Mouse (Mus musculus) kidney, embryonic 15.5 days (tissue): ENCODE results near the gene Olfr558. TPM values are rescaled to one million over a fixed set of nuclear protein-coding genes. Genes with fewer than 3 reads are reported as not detected.

Experiments used
- ATAC-seq: fragments of 200-750 bp; cut with Nextera tagmentation; replicated peaks from 2 replicates; pipeline ENCODE4 v1.8.0; 2017; ENCODE audit warnings: moderate TSS enrichment; ENCODE audit not compliant: low FRiP score
- H3K27ac ChIP-seq: fragments of 300-500 bp; sonication (generic); 2 replicates; pipeline ENCODE4 v1.5.1; 2015; ENCODE audit warnings: mild to moderate bottlenecking, inconsistent platforms
- H3K27me3 ChIP-seq: fragments of 300-500 bp; sonication (generic); 2 replicates; pipeline ENCODE4 v1.6.1; 2015; ENCODE audit warnings: inconsistent platforms
- H3K36me3 ChIP-seq: fragments of 300-500 bp; sonication (generic); 2 replicates; pipeline ENCODE4 v1.6.1; 2015; ENCODE audit warnings: inconsistent platforms
- H3K4me1 ChIP-seq: fragments of 300-500 bp; sonication (generic); 2 replicates; pipeline ENCODE4 v1.6.1; 2015; ENCODE audit warnings: inconsistent platforms
- H3K4me2 ChIP-seq: fragments of 300-500 bp; sonication (generic); 2 replicates; pipeline ENCODE4 v1.6.1; 2015; ENCODE audit warnings: moderate library complexity, mild to moderate bottlenecking, inconsistent platforms
- H3K4me3 ChIP-seq: fragments of 300-500 bp; sonication (generic); replicated peaks from 2 replicates; pipeline ENCODE4 v1.5.1; 2015; ENCODE audit warnings: mild to moderate bottlenecking, inconsistent platforms
- H3K9ac ChIP-seq: fragments of 300-500 bp; sonication (generic); 2 replicates; pipeline ENCODE4 v1.6.1; 2015; ENCODE audit warnings: mild to moderate bottlenecking, inconsistent platforms
- H3K9me3 ChIP-seq: fragments of 300-500 bp; sonication (generic); replicated peaks from 2 replicates; pipeline ENCODE4 v1.6.1; 2016; ENCODE audit warnings: inconsistent platforms
- WGBS: fragments of 180-500 bp; shearing (Covaris S2); methylation state at CpG from one replicate; pipeline ENCODE4 v1.1.7; 2015; ENCODE audit warnings: mixed read lengths; 5-methylcytosine and 5-hydroxymethylcytosine counted together
- polyA plus RNA-seq: library from polyadenylated mRNA; unstranded; fragments of >200 nt; fragmentation: Nextera tagmentation; extraction: Ambion mirVana; gene quantifications from 2 replicates; pipeline ENCODE4 v1.2.1, GENCODE M21; 2015

Gene Olfr558
- polyA plus RNA-seq = 0.78 and 0.81 TPM in 2 replicates

DNA sequence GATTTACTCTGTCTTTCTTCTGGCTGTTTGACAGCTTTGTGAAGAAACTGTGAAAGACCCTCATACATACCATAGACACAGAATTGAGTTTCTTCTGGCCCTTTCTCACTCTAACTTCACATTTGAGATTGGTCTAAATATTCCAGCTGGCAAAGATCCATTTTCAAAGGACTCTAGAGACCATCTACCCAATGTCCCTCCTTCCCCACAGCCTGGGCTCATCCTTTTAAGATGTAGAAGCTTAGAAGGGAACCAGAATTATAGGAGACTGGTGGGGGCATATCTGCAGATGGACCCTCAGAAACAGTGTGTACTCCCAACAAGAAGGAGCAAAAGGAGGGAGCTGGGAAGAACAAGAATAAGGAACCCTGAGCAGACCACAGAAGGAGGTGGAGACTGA is at the start of gene Olfr558:
TSS of gene Olfr558 (plus strand) at position 301 of the 400 bp plus-strand sequence.
- Histone ChIP-seq H3K27me3 (no peaks in the 10 kb centered on the region), H3K4me2 (no peak within 1 kb of the TSS), H3K36me3 (no peaks in the 10 kb centered on the region), H3K27ac (no peak within 1 kb of the TSS), H3K4me1 (no peaks in the 10 kb centered on the region), H3K4me3 (no peak within 1 kb of the TSS), H3K9ac (no peak within 1 kb of the TSS), H3K9me3 (no peaks in the 10 kb centered on the region)
- ATAC-seq = no peak

DNA sequence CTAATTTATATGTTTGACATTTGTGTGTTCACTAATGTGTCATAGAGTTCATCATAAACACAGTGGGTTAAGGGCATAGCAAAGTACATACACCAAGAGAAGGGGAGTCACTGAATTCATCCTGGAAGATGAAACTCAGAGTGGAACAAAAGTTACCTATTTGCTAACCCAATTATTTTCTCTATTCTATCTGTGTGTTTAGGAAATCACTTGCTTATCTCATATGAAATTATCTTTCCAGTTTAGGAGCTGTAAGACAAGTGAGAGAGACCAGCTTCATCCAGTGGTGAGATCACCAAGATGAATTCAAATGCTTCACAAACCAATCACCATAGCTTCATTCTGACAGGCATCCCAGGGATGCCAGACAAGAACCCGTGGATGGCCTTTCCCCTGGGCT is 43.5 kb upstream of the Olfr558 start, which contains the start of gene Olfr555:
TSS of gene Olfr555 (plus strand) at position 301 of the 400 bp plus-strand sequence.
- no peak within 1 kb of the TSS for H3K4me2 ChIP-seq
- no peak within 1 kb of the TSS for H3K27ac ChIP-seq
- H3K9me3 ChIP-seq = no peaks in the 10 kb centered on the region
- no peaks in the 10 kb centered on the region for H3K27me3 ChIP-seq
- H3K4me3 ChIP-seq = no peak within 1 kb of the TSS
- no peak within 1 kb of the TSS for H3K9ac ChIP-seq
- no peak for ATAC-seq
- no peaks in the 10 kb centered on the region for H3K36me3 ChIP-seq
- WGBS = 81% methylated on average over 1 of the region's 1 CpGs
- H3K4me1 ChIP-seq = no peaks in the 10 kb centered on the region

DNA sequence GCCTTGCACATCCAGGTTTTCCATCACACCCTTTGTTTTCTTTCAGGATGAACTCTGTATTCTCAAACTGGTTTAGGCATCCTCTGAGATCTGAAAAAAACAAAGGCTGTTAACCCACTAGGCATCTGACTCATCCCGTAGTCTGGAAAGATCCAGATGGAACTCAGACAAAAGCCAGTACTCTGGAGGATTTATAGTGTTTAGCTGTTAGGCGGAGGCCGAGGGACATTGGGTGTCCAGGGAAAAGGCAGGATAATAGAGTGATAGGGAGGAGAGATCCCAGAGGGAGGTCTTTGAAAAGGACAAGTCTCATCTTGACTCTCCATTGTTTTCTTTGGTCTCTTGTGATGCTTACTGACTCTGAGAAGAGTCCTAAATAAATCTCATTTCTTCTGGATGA is 37.4 kb upstream of the Olfr558 start, which contains the start of gene Olfr556:
TSS of gene Olfr556 (plus strand) at position 301 of the 400 bp plus-strand sequence.
- H3K36me3 ChIP-seq = no peaks in the 10 kb centered on the region
- H3K9ac ChIP-seq = no peak within 1 kb of the TSS
- no peak within 1 kb of the TSS for H3K27ac ChIP-seq
- 38% methylated on average over 3 of the region's 3 CpGs for WGBS
- no peaks in the 10 kb centered on the region for H3K9me3 ChIP-seq
- no peaks in the 10 kb centered on the region for H3K27me3 ChIP-seq
- no peak within 1 kb of the TSS for H3K4me2 ChIP-seq
- H3K4me3 ChIP-seq = no peak within 1 kb of the TSS
- ATAC-seq = no peak
- H3K4me1 ChIP-seq = no peaks in the 10 kb centered on the region

DNA sequence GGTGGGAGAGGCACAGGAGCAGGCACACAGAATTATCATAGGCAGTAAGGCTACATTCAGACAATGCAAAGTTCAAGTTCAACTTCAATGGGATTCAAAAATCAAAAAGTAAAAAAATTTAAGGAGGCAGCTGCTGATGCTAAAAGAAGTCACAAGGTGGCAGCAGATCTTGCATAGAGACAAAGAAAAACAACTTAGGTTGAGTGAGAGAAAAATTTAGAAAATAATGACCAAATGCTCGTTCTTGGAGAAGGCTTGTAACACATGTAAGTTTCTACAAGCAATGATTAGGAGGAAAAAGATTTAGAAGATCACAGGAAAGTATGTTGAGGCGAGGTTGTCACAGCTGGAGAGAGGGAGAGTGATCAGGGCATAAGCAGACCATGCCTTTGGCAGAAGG is 36.6 kb upstream of the Olfr558 start:
- no peaks in the 10 kb centered on the region for H3K27me3 ChIP-seq
- H3K9ac ChIP-seq = no peak overlapping the region
- no peaks in the 10 kb centered on the region for H3K9me3 ChIP-seq
- no peak for ATAC-seq
- 46% methylated on average over 2 of the region's 2 CpGs for WGBS
- H3K4me3 ChIP-seq = no peak overlapping the region
- no peak overlapping the region for H3K4me2 ChIP-seq
- H3K36me3 ChIP-seq = no peaks in the 10 kb centered on the region
- H3K27ac ChIP-seq = no peak overlapping the region
- no peaks in the 10 kb centered on the region for H3K4me1 ChIP-seq

DNA sequence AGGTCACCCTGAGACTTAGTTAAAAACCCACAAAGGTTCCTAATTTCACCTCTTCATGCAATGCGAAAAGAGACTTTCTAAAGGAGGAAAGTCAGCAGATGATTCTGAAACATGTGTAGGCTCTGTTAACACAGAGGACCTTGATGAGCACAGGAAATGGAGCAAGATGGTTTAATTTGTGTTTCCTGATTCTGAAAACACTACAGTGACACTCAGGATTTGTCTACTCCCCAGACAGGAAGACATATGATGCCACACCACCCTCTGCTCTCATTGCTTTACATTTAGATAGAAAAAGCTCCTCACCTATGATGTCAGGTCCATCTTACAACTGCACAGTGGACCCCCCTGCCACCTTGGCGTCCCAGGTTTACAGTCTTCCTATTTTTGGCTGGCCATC is 25.8 kb upstream of the Olfr558 start:
- H3K27me3 ChIP-seq = no peaks in the 10 kb centered on the region
- no peak overlapping the region for H3K9ac ChIP-seq
- H3K4me2 ChIP-seq = no peak overlapping the region
- no peak overlapping the region for H3K27ac ChIP-seq
- peaks cover 15% of the 10 kb centered on the region; the same call in 1 of the 2 replicates for H3K36me3 ChIP-seq
- no peak for ATAC-seq
- H3K4me3 ChIP-seq = no peak overlapping the region
- WGBS = 72% methylated on average over 2 of the region's 2 CpGs
- H3K4me1 ChIP-seq = no peaks in the 10 kb centered on the region
- no peaks in the 10 kb centered on the region for H3K9me3 ChIP-seq

DNA sequence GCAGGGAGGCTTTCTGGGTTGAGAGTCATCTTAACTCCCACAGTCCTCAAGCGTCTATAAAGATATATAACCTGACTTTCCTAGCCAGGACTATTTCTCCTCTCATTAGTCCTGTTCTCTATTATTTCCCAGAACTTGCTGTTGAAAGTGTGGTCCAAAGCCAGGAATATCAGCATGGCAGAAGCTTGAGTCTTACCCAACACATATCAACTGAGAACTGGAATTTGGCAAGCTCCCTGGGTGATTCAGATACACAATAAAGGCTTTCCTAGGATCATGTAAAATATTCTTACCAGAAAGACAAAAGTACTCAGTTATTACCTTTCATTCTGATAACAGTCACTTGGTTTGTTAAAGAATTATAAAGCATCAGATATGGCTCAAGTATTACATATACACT is 20.1 kb upstream of the Olfr558 start:
- Histone ChIP-seq H3K27me3 (no peaks in the 10 kb centered on the region), H3K4me2 (no peak overlapping the region), H3K9me3 (no peaks in the 10 kb centered on the region), H3K36me3 (peaks cover 27% of the 10 kb centered on the region; the same call in 1 of the 2 replicates), H3K4me1 (no peaks in the 10 kb centered on the region), H3K9ac (no peak overlapping the region), H3K27ac (no peak overlapping the region), H3K4me3 (no peak overlapping the region)
- WGBS = 76% methylated on average over 1 of the region's 1 CpGs
- ATAC-seq = no peak

DNA sequence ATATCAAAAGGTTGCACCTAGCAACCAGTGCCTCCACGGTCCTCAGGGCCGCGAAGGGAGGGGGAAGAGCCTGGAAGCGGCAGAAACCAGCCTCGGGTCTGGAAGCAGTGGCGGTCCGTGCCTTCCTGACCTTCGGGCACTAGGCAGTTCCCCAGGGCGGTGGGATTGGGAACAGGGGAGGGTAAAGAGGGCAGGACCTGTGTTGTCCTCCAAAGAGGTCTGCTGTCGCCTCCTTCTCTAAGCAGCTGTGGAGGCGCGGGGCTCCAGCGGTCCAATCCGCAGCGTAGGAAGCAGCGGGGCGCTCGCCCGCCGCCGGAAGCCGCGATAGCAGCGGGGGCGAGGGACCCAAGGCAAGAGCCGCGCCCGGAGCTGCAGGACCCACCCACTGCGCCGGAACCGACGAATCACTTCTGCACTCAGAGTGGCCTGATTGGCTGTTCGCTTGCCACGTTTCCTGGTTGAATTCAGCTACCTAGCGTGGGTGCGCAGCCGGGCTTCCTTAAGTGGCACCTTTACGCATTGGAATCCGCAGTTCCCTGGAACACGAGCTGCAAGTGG is 15.0 kb upstream of the Olfr558 start, which contains the start of gene Trim68:
TSS of gene Trim68 (minus strand) at position 384 of the 558 bp plus-strand sequence.
- Histone ChIP-seq H3K9ac (peak within 1 kb of the TSS; percentile 72), H3K4me2 (peak within 1 kb of the TSS; percentile 81), H3K27ac (peak within 1 kb of the TSS; percentile 83), H3K36me3 (peaks cover 6% of the 10 kb centered on the region; the same call in 1 of the 2 replicates), H3K27me3 (no peaks in the 10 kb centered on the region), H3K4me3 (peak within 1 kb of the TSS; percentile 73), H3K9me3 (no peaks in the 10 kb centered on the region), H3K4me1 (no peaks in the 10 kb centered on the region)
- WGBS = under 1% methylated on average over 40 of the region's 40 CpGs
- peak; percentile 100 for ATAC-seq

DNA sequence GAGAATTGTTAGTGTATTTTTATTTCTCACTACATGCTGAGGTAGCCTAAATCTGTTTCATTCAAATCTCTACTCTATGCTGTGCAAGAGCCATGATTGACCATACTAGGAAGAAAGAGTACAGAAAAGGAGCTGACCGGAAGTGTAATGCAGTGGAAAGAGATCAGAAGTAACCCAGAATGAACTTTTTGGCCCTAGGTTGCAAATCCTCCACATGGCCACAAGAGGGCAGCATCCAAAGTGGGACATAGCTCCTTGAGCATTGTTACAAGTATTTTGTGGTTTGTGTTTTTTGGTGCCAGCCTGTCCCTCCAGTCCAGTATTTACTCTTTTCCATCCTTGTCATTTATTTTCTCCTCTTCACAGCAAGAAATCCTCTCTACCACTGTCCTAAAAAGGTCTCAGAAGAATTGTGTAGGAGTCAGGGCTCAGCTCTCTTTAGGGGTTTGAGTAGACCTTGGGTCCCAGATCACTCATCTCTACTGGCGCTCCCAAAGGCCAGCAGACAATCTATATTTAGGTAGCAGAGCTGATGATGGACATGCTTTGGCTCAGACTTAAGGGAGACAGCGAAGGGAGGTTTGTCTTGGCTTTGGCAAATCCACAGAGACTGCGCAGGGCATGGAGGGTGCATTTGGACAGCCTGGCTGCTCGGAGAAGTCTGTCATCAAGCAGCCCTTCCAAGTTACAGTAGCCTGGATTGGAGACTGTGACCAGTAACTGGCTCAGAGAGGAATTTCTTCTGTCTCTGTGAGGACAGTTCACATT is 6.5 kb upstream of the Olfr558 start, which contains the start of gene Olfr557:
TSS of gene Olfr557 (plus strand) at position 553 of the 768 bp plus-strand sequence.
- no peaks in the 10 kb centered on the region for H3K9me3 ChIP-seq
- WGBS = 75% methylated on average over 5 of the region's 5 CpGs
- H3K4me3 ChIP-seq = no peak within 1 kb of the TSS
- H3K4me1 ChIP-seq = no peaks in the 10 kb centered on the region
- no peaks in the 10 kb centered on the region; the same call in 1 of the 2 replicates for H3K27me3 ChIP-seq
- H3K4me2 ChIP-seq = no peak within 1 kb of the TSS
- no peaks in the 10 kb centered on the region for H3K36me3 ChIP-seq
- no peak for ATAC-seq
- H3K9ac ChIP-seq = no peak within 1 kb of the TSS
- no peak within 1 kb of the TSS for H3K27ac ChIP-seq

DNA sequence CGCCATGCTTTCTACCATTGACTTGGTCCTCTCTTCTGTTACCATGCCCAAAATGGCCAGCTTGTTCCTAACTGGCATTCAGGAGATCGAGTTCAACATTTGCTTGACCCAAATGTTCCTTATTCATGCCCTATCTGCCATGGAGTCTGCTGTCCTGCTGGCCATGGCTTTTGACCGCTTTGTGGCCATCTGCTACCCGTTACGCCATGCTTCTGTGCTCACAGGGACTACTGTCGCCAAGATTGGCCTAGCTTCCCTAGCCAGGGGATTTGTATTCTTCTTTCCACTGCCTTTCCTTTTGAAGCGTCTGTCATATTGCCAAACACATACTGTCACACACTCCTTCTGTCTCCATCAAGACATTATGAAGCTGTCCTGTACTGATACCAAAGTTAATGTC is 3.6 kb upstream of the Olfr558 start:
- Histone ChIP-seq H3K27me3 (no peaks in the 10 kb centered on the region; the same call in 1 of the 2 replicates), H3K4me2 (no peak overlapping the region), H3K36me3 (no peaks in the 10 kb centered on the region), H3K4me3 (no peak overlapping the region), H3K9me3 (no peaks in the 10 kb centered on the region), H3K4me1 (no peaks in the 10 kb centered on the region), H3K27ac (no peak overlapping the region), H3K9ac (no peak overlapping the region)
- no peak for ATAC-seq
- WGBS = 90% methylated on average over 7 of the region's 7 CpGs

DNA sequence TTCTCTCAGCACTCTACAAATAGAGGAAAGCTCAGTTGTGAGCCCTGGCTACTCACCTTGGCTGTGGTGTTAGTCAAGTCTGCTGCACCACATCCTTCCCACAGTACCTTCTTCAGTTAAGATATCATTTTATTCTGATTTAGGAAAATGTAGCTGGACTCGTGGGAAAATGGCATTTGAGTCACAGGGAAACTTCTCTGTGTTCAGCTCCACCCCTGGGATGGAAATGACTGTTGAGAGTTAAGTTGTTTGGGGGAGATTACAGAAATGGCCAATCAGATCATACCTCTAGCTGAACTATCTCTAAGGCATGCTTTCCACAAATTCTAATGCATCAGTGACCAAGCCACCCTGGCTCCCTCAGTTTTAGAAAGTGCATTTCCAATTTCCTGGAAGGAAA is 17.0 kb downstream of the Olfr558 start, which contains the start of gene Olfr33:
TSS of gene Olfr33 (minus strand) at position 101 of the 400 bp plus-strand sequence.
- Histone ChIP-seq H3K9me3 (no peaks in the 10 kb centered on the region), H3K4me1 (no peaks in the 10 kb centered on the region), H3K27ac (no peak within 1 kb of the TSS), H3K4me2 (no peak within 1 kb of the TSS), H3K9ac (no peak within 1 kb of the TSS), H3K27me3 (no peaks in the 10 kb centered on the region), H3K4me3 (no peak within 1 kb of the TSS), H3K36me3 (no peaks in the 10 kb centered on the region)
- ATAC-seq = no peak
- 48% methylated on average over 1 of the region's 1 CpGs for WGBS

DNA sequence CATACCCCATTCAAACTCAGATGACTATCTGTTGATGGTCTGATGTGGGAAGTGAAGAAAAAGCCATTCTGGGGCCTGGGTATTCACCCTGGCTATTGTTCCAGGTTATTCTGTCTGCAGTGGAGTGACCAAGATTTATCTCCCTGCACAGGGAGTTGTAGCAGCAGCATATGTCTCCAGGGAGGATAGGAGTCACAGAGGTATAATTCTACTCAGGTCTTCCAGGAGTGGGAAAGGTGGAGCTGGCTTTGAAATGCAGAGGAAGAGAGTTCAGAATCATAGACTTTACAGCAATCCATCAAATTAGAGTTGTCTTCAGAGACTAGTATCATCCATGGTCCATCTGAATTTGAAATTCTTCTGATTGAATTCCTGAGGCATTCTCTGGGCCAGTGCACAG is 25.4 kb downstream of the Olfr558 start, which contains the start of gene Olfr559:
TSS of gene Olfr559 (minus strand) at position 101 of the 400 bp plus-strand sequence.
- H3K4me2 ChIP-seq = no peak within 1 kb of the TSS
- no peaks in the 10 kb centered on the region for H3K9me3 ChIP-seq
- H3K36me3 ChIP-seq = no peaks in the 10 kb centered on the region
- no peak for ATAC-seq
- H3K4me1 ChIP-seq = no peaks in the 10 kb centered on the region
- H3K27me3 ChIP-seq = no peaks in the 10 kb centered on the region
- H3K4me3 ChIP-seq = no peak within 1 kb of the TSS
- H3K9ac ChIP-seq = no peak within 1 kb of the TSS
- no peak within 1 kb of the TSS for H3K27ac ChIP-seq

DNA sequence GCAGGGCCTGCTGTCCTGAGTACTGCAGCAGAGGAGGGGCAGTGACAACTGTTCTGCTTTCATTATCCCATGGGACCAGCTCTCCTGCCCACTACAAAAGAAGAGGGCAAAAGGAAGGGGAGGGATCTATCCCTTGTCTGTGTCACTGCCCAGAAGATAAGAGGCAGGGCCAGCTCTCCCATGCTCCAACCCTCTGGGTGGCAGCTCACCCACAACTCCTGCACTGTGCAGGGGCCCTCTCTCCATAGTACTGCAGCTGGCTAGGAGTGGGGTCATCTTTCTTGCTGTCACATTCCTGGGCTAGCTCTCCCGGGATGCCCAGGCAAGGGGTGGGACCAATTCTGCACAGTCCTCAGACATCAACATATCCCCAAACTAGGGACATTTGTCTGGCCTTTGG is 31.8 kb downstream of the Olfr558 start:
- Histone ChIP-seq H3K27me3 (no peaks in the 10 kb centered on the region), H3K4me1 (no peaks in the 10 kb centered on the region), H3K27ac (no peak overlapping the region), H3K36me3 (no peaks in the 10 kb centered on the region), H3K9me3 (no peaks in the 10 kb centered on the region), H3K9ac (no peak overlapping the region), H3K4me3 (no peak overlapping the region), H3K4me2 (no peak overlapping the region)
- 29% methylated on average over 1 of the region's 1 CpGs for WGBS
- 0 out of 2 replicates have a peak, but pooled peaks have one; percentile 9 for ATAC-seq
